Mouse (Mus musculus) monocyte, adult 5-6 weeks (primary cell): ENCODE measurements around the gene Tsc1. TPM values are rescaled to one million over a fixed set of nuclear protein-coding genes. Genes with fewer than 3 reads are reported as not detected.

Source experiments
- ATAC-seq: fragments of 153-309, 156-312 bp; replicated peaks from 2 replicates; pipeline ENCODE4 v1.8.0; 2017; ENCODE audit warnings: mild to moderate bottlenecking; ENCODE audit not compliant: low TSS enrichment, insufficient number of reproducible peaks, severe bottlenecking, poor library complexity, low FRiP score
- total RNA-seq: library from RNA; stranded (forward); fragments of 200-1000, 200-491, 200-594 nt; gene quantifications from 3 replicates; pipeline ENCODE4 v1.2.3, GENCODE M21; 2017

The Tsc1 gene
- total RNA-seq, 1 experiment from 2014 or later, result 29.8 TPM

DNA sequence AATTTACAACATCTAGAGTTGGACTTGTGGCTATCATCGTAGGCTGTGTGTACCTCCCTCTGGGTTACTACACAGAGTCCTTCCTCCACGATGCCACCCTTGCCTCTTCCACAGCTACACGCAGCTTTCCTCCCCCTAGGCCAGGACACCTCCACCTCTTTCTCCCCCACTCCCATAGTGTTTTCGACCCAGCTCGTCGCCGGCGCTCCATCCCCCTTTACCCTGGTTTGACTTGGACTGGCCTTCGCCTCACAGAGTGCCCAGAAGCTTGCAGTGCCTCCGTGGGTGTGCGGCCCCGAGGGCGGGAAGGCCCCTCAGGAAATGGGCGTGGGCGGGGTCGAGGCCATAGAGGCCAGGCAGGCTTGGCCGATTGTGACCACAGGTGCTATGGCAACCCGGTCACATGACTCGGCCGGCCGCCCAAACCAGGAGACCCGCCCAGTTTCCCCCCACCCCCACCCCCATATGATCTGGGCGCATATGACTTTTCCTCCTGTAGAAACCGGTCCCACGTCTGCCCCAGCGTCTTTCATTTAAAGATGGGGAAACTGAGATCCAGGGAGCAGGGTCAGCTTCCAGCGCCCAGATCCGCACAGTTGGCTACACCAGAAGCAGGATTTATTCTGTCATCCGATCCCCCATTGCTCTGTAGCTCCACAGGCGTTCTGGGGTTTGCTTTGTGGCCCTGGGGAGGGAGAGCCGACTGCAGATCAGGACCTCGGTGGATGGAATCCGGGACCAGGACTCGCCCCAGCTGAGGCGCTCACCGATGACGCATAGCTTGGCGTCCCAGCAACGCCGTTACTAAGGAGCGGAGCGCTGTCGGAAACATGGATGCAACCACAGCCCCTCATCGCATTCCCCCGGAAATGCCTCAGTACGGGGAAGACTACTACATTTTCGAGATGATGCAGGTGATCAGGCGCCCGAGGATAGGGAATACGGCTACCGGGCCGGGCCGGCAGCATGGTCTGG is 58.6 kb downstream of the Tsc1 start, which contains the start of the genes Spaca9 and Ak8:
Gene Spaca9 (minus strand): TSS at position 367 of the 975 bp plus-strand sequence.
Gene Ak8 (plus strand): TSS at position 804 of the 975 bp plus-strand sequence.
- ATAC-seq, result peak; percentile 33; the same call in 1 of the 2 replicates

GRCm38 (mm10) chr2:28701646-28702262 is 60.7 kb downstream of the Tsc1 start:
- ATAC-seq, result no peak

DNA sequence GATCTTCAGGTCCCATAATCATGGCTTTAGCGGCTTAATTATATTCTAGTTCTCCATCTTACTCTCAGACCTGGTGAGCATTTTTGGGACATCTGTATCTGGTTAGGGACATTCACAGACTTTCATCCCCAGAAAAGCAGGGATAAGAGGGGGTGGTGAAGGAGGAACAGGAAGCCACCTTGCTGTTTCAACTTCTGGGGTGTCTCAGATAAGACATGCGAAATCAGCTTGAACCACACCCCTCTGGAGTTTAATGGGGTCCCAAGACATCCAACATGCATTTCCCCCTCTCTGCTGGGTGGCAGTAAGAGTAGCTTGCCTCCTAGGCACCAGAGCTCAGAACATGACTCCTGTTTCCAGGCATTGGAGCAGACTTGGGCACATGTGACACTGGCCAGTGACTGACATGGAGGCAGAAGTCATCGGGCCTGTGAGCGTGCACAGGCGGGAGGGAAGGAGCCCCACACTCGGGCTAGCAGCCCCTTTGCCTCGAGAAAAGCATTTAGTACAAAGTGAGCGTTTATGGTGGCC is 65.1 kb downstream of the Tsc1 start:
- ATAC-seq, result no peak

DNA sequence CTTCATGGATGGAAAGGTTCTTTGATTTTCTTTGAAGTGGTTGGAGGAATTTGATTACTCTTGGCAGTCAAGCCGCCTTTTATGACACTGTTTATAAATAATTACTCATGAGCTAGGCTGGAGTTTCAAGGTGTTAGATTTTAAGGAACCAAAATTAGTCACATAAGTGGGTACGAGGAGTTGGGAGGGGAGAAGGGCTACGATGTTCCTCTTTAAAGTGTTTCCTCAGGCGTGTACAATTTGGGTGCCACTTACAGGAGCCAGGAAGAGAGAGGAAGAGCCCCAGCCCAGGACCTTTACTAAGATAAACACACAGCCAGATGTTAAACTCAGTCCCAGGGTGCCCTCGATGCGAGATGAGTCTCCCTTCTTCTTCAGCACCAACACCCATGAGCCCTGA is 65.8 kb downstream of the Tsc1 start:
- no peak for ATAC-seq

GRCm38 (mm10) chr2:28713036-28713435 is 72.0 kb downstream of the Tsc1 start:
- no peak for ATAC-seq

GRCm38 (mm10) chr2:28722419-28722818 is 81.4 kb downstream of the Tsc1 start:
- ATAC-seq, result no peak

- ATAC-seq, result no peak
These were observed 82.9 kb downstream of the Tsc1 start for GRCm38 (mm10) chr2:28723912-28724311.

DNA sequence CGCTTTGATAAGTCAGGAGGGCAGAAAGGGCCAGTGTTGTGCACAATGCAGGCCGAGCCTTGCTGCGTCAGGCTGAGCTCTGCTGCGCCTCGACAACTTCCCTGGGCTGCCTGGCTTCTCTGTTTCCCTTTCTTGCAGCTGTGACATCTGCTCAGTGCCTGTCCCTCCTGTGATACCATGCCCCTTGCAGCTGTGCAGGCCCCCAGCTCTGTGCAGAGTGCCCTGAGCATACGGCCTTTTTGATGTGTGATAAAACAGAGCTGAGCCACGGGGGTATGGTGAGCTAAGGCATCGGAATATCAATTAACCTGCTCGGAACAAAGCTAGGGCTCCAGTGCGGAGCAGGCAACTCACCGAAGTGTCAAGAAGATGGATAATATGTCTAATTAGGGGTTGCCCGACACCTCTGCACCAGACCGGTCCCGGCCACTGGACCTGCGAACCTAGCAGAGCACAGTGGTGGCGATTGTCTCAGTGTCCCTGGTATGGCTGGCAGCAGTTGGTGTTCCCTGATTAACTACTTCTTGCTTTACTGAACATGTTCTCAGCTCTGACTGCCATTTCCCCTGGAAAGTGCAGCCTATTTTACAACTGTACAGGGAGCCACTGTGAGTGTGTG is 86.9 kb downstream of the Tsc1 start:
- no peak for ATAC-seq

GRCm38 (mm10) chr2:28730676-28731075 is 89.6 kb downstream of the Tsc1 start:
- no peak for ATAC-seq

- ATAC-seq, result no peak
These were observed 96.1 kb downstream of the Tsc1 start for GRCm38 (mm10) chr2:28737112-28737511.

DNA sequence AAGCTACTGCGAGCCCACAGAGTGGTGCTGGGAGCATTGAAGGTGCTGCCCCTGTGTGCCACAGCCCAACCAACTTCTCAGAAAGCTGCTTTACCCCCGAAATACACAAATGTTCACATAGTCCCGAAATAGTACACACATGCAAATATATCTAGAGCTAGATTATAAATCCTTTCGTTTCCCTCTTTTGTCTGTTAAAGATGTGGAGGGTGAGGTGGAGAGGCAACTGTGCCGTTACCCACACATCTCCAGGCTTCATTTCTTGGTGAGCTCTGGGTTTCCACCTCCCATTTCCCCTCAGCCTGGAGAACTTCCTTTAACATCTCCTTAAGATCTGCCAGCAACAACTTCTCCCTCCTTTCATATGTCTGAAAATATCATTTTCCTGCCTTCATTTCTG is 99.1 kb downstream of the Tsc1 start:
- ATAC-seq, result no peak

Other genes with a start within 250 kb of the Tsc1 start
- 0.10 TPM in 1 of 3 replicates, not detected in the others for gene Ppp1r26, start 194.4 kb upstream of the Tsc1 start, total RNA-seq
- not detected in 3 replicates for gene 1700007K13Rik, start 174.9 kb upstream of the Tsc1 start, total RNA-seq
- gene Mrps2, start 173.2 kb upstream of the Tsc1 start, total RNA-seq, result 6.6 to 12.3 TPM (median 7.7 TPM) in 3 replicates
- gene Gbgt1, start 144.3 kb upstream of the Tsc1 start, total RNA-seq, result 0.76 to 1.8 TPM in 2 of 3 replicates, not detected in the other
- not detected in 3 replicates for gene Gm10134, start 135.1 kb upstream of the Tsc1 start, total RNA-seq
- 3.5 to 14.6 TPM (median 9.2 TPM) in 3 replicates for gene Ralgds, start 128.1 kb upstream of the Tsc1 start, total RNA-seq
- gene Cel, start 77.8 kb upstream of the Tsc1 start, total RNA-seq, result not detected in 3 replicates
- 5.6 to 17.7 TPM (median 9.1 TPM) in 3 replicates for gene Gtf3c5, start 57.5 kb upstream of the Tsc1 start, total RNA-seq
- gene Gfi1b, start 19.2 kb upstream of the Tsc1 start, total RNA-seq, result 1.6 to 8.2 TPM (median 4.6 TPM) in 3 replicates
- gene Spaca9, start 58.5 kb downstream of the Tsc1 start, total RNA-seq, result 1.3 to 10.1 TPM (median 3.3 TPM) in 3 replicates
- gene Ak8, start 58.9 kb downstream of the Tsc1 start, total RNA-seq, result 0.39 to 1.6 TPM in 2 of 3 replicates, not detected in the other
- 5.3 to 9.1 TPM (median 6.1 TPM) in 3 replicates for gene Gtf3c4, start 199.1 kb downstream of the Tsc1 start, total RNA-seq
- 7.3 to 14.4 TPM (median 11.5 TPM) in 3 replicates for gene Ddx31, start 199.2 kb downstream of the Tsc1 start, total RNA-seq